Mouse (Mus musculus) adrenal gland, postnatal 10 days (tissue): ENCODE results near the gene Cyb5r3. TPM values are rescaled to one million over a fixed set of nuclear protein-coding genes. Genes with fewer than 3 reads are reported as not detected.

Source experiments
- DNase-seq: peaks from one replicate; pipeline ENCODE4 v3.0.0; 2021; ENCODE audit warnings: mixed read lengths
- long read RNA-seq, 2 experiments: library from polyadenylated mRNA; stranded (forward); transcript quantifications; one replicate each; pipeline ENCODE4 v2.0.0; 2021
- total RNA-seq, 2 experiments: library from RNA; stranded (reverse); gene quantifications; 2 replicates each; pipeline ENCODE4 v1.2.3; 2021

Cyb5r3 gene
- 100 to 1,000 TPM; 176 to 199 TPM for total RNA-seq
- long read RNA-seq, experiment 1, transcript Cyb5r3-203 (9 exons, 1,982 nt), result minor isoform, 5 of 129 reads
- long read RNA-seq, experiment 1, transcript Cyb5r3-201 (9 exons, 2,422 nt), result major isoform, 83 of 129 reads
- long read RNA-seq, experiment 1, partial matches to known transcripts, result 40 of 129 reads
- long read RNA-seq, experiment 1, other reads (novel, unspliced or antisense), result 1 of 129 reads
- long read RNA-seq, experiment 2, transcript Cyb5r3-201 (9 exons, 2,422 nt), result major isoform, 223 of 243 reads
- long read RNA-seq, experiment 2, transcript Cyb5r3-203 (9 exons, 1,982 nt), result minor isoform, 11 of 243 reads
- long read RNA-seq, experiment 2, partial matches to known transcripts, result 8 of 243 reads
- long read RNA-seq, experiment 2, other reads (novel, unspliced or antisense), result 1 of 243 reads

DNA sequence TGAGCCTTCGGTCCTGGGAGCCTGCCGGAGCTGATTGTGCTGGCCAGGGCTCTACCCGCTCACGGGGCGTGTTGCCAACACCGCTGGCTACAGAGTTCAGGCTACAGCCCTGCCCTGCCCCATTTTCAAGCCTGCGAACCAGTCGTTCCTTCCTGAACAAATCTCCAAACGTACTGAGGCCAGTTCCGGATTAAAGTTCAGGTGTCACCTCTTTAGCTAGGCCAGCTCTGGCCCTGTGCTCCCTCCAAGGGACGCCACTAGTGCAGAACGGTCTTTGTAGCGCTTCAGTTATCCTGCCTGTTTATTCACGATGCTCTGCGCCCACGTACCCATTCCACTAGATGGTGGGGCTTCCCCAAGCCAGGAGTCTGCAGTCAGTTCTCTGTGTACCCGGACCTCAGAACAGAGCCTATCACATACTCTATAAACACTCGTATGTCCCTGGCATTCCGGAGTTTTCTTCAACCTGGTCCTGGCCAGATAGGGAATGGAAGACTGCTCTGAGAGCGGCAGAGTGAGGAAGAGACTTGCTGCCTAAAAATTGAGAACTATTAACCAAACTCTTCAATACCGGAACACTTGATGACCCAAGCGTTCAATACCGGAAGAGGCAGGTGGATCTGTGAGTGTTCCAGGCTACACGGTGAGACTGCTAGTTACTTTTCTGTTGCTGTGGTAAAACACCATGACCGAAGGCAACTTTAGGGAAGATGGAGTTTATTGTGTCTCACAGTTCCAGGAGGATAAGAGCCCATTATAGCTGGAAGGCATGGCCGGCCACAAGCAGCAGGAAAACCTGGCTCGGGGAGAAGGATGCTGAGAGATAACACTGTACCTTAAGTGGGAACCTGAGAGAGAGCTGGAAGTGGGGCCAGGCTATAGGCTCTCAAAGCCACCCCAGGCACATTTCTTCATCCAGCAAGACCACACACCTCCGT, at the start of gene Cyb5r3:
Cyb5r3 (minus strand) TSS at position 101 of the 938 bp plus-strand sequence.
- no peak for DNase-seq

DNA sequence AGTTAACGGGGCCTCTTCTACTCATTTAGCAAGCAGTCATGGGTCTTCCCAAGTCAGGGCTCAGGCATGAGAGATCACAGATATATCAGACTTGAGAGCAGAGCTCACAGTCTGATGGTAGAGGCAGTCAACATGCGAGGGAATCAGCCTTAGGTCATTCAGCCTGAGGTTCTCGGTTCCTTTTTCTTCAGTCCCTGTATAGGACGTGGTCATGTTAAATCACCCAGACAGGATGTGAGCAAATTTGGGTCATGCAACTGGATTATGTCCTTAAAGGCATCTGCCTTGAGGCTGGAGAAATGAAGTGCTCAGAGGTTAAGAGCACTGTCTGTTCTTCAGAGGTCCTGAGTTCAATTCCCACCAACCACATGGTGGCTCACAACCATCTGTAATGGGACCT, 49.3 kb upstream of the Cyb5r3 start:
- no peak for DNase-seq

DNA sequence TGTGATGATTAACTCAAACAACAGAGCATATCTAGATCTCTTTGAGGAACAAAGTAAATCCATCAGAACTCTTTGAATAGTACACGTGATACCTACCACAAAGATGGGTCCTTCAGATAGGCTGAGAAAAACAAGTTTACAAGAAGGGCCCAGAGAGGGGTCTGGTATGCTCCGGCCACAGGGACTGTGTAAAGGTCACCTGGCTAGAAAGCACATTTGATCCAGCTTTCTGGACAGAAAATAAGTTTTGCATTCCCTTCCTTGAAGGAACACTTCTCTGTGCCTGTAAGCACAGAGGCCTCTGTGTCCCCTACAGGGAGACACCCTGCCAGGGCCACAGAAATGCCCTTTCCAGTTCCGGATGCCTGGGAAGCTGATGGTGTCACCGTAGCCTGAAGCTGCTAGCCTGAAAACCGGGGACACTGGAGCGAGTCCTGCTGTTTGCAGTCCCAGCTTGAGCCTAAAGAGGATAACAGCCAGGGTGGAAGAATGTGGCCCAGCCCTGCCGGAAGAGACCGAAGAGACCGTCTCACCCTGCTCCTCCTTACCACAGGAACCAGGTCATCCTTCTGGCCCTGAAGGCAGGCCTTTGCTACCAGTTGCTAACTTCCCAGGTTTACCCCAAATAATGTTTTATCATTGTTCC, 48.1 kb upstream of the Cyb5r3 start:
- no peak for DNase-seq

DNA sequence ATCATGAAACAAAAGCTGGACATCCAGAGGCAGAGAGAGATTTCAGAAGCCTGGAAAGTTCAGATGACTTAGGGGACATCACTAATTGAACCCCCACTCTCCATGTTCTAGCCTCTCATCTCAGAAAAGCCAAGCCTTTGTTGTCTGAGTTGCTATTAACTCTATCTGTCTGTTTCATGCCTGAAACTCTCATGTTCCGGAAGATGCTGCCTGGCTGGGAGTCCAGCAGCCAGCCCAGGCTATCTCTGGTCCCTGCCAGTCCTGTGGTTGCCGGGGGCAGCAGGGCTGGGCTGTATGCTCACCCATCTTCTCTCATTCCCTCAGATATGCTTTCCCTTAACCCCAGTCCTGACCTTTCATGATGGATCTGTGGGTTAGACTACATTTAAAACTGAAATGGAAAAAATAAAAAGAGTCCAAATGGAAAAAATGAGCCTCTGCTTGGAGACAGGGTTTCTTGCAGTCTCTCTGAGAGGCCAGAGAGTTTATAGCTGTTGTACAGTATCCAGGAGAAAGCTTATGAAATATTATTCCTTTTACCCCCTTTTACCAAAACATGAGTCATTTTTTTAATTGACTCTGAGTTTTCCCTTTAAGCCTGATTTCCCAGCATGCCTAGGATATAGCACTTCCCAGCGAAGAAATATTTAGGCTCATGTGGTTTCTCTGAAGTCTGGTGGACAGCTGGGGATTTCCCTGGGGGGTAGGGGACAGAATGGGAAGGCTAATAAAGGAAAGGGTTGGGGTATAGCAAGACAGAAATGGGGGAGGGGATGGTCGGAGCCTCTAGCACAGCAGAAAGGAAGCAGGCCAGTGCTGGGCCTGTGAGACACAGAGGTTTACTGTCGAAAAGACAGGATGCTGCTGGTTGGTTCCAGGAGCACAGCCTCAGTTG, 43.2 kb upstream of the Cyb5r3 start:
- no peak for DNase-seq

DNA sequence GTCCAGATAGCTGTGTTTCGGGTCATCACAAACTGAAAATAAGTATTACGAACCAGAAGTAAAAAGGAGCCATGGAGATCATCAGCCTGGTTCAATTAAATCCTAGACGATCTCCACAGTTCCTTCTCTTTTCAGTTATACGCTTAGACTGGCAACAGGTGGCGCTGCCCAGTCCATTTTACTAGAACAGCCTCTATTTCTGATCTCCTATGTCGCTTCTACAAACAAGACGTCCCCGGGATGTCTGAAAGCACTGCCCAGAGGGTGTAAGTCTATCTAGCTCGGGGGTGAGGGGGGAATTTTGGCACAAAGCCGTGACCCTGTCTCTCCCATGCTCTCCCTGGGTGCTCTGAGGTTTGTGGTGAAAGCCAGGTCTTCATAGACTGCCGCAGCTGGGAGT, 37.8 kb upstream of the Cyb5r3 start:
- peak; percentile 75 for DNase-seq

DNA sequence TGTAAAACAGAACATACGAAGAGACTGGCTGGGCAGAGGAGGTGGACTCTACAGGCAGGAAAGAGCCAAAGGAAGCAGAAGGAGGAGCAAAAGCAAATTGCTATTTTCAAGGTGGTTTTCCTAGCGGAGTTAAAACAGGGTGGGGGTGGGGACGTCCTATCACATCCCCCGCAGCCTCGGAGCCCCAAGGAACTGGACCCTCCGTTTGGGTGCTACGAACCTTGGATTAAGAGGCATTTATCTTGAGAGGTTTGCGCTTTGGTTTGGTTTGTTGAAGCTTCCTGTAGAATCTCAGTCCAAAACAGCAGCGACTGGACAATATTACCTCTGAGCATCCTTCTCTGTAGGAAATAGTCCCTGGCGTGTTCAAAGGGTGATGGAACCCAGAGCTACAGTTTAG, 37.3 kb upstream of the Cyb5r3 start:
- no peak for DNase-seq

DNA sequence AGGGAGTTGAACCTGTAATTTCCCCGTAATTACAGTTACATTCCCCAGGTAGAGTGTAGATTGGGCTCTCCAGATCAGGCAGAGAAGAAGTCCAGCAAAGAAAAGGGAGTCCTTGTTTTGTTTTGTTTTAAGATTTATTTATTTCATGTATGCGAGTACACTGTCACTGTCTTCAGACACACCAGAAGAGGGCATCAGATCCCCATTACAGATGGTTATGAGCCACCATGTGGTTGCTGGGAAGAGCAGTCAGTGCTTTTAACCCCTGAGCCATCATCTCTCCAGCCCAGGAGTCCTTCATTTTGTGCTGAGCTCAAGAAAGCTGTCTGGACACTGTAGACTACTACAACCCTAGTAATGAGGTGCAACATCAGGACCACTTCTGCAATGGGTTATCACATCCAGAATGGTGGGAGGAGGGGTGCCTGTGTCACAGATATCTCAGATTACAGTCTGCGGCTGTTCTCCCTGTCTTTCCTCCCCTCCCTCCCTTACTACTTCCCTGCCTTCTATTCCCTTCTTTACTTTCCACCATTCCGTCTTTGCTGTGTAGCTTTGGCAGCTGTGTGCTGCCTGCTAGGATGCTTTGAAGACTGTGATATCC, 36.8 kb upstream of the Cyb5r3 start:
- no peak for DNase-seq

DNA sequence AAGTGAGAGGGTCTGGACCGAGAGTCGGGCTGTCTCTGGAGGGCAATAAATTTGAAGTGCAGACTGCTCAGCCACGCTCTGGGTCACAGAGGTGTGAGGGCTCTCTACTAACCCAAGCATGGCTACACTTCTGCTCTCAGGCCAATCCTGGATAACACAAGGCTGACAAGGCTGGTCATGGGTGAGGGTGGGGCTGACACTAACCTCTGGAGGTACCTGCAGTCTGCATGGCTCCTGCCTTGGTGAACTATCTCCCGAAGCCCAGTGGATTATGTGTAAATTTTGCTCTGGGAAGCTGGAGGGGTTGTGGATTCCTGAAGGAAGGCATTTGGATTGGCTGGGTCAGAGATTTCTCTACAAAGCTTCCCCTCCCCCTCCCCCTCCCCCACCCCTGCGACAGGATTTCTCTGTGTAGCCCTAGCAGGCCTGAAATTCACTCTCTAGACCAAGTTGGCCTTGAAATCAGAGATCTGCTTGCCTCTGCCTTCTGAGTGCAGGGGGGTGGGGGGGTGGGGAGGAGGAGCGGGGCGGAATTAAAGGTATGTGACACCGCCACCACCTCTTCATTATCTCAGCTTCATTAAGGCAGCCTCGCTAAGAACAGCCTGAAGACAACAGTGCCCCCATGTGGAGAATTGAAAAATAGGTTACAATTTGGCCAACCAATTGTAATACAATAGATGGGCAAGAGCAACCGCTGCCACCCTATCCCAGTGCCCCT, 32.5 kb upstream of the Cyb5r3 start:
- peak; percentile 71 for DNase-seq

DNA sequence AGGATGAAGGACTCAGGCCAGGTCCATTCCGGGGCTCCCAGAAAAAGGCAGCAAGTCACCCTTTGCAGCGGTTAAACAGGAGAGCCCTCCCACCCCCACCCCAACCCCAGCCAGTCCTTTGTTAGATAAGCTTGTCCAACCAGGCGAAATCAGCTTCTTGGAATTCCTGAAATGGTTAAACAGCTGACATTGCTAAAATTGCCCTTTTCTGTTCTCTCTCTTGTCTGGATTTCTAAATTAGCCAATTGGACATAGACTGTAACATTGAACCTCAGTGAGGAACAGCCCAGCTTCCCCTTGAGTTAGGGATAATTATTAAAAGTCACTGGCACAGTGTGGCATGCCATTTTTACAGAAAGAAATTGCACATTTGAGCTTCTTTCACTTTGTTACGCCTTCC, 30.0 kb upstream of the Cyb5r3 start:
- DNase-seq, result no peak

DNA sequence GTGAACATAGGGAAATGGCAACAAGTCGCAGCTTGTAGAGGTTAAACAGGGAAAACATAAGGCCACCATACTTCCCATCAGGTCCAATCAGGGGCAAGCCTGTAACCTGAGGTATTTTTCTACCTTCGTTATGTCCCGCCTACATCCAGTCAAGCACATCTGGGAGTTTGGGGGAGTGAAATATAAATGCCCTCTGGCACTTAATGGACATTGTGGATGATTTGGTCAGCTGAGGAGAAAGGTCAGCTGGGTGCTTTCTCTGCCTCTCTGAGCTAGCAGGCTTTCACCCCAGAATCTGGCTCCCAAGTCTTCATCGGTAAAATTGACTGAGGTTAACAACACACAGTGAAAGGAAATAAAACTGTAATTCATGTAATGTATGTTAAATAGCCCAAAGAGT, 21.0 kb upstream of the Cyb5r3 start:
- no peak for DNase-seq

DNA sequence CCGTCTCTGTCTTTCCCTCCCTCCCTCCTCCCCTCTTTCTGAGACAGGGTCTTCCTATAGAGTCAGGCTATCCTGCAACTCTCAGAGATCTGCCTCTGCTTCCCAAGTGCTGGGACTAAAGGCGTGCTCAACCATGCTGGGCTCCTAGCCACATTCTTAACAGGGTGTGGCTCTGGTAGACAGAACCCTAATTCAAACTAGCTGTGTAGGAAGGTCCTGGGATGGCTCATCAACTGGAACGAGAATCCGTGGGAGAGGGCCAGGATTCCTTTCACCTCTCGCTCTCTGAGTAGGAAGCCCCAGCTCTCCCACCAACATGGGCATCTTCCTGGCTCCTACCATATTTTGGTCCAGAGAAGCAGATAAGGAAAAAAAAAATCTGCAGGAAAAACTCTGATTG, 10.0 kb upstream of the Cyb5r3 start:
- no peak for DNase-seq

DNA sequence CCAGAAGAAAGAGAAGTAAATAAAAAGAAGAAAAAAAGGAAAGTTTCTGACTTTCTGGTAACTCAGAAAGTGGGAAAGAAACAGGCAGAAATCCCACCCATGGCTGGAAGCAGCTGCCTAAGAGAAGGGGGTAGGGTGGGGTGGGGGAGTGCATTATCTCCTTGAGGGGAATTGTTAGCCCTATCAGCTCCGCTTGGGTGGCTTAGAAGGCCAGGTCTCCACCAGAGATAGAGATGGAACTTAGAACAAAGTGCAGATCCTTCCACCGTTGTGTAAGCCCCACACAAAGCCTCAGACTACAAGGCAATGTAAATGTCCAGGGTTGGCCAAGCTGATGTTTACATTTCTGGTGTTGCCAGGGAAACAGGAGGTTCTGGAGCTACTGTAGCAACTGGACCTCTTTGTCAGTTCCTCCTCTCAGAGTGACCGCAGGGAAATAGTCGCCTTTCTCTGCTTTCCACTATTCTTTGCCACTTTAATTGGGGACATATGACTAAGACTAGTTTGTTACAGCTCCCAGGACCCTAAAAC, 9.5 kb upstream of the Cyb5r3 start:
- DNase-seq, result no peak

DNA sequence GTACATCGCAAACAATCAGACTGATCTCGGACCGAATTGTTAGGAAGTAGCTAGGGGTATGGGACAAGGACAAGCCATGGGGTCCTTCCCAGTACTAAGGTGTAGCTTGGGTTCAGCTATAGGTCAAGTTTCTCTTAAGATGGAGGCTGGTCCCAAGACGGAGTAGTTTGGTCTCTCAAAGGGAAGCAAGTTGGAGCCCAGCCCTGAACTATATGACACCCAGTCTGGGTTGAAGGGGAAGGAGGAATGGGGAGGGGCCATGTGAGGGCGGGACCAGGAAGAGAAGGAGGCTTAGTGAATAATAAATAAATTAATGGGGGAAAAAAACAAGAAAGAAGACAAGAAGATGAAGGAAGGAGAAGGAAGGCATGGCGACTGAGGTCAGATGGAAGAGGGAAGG, 7.6 kb upstream of the Cyb5r3 start:
- no peak for DNase-seq

DNA sequence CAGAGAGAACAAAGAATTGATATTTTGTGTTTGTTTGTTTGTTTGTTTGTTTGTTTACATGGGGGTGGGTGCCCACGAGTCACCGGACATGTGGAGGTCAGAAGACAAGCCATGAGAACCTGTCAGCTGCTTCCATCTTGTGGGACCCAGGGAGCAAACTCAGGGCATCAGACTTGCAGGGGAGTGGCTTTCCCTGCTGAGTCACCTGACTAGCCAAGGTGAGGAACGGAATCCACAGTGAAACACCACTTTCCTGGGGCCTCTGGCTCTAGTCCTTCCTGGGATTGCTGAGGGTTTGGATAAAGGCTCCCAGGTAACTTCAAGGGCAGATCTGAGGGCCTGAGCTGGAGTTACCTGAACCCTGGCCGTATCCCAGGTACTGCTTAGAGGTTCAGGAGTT, 4.3 kb upstream of the Cyb5r3 start:
- no peak for DNase-seq

DNA sequence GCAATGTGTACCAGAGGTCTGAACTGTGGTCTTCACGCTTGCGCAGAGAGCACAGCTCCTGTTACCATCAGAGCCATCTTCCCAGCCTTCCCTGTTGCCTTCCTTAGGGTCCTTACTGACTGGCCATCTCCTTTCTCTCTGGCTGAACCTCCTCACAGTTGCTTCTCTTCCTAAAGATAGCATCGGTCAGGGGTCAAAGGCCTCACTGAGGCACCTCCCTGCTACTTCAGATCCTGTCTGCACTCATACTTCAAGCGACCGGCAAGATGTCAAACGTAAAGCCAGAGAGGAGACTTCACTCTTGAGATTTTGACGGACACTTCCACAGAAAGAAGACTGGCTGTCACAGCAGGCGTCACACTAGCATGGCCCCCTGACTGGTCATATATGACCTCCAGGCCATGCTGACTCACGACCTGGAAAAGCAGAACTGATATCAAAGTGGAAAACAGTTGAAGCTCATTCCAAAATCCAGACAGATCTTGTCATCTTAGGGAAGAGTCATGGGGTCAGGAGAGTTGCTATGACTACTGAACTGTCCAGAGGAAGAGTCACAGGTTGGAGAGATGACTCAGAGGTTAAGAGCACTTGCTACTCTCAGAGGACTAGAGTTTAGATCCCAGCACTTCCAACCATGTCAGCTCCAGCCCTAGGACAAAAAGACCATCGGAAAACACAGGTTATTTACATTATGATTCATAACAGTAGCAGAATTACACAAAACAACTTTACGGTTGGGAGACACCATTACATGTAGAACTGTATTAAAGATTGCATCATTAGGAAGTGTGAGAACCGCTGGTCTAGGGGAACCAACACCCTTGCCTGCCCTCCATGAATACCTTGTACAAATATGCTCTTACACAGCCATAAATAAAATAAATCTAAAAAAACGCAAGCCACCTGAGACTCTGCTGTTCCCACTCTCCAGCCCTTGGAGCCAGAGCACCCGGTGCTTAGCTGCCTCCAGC, 1.8 kb upstream of the Cyb5r3 start:
- DNase-seq, result no peak

DNA sequence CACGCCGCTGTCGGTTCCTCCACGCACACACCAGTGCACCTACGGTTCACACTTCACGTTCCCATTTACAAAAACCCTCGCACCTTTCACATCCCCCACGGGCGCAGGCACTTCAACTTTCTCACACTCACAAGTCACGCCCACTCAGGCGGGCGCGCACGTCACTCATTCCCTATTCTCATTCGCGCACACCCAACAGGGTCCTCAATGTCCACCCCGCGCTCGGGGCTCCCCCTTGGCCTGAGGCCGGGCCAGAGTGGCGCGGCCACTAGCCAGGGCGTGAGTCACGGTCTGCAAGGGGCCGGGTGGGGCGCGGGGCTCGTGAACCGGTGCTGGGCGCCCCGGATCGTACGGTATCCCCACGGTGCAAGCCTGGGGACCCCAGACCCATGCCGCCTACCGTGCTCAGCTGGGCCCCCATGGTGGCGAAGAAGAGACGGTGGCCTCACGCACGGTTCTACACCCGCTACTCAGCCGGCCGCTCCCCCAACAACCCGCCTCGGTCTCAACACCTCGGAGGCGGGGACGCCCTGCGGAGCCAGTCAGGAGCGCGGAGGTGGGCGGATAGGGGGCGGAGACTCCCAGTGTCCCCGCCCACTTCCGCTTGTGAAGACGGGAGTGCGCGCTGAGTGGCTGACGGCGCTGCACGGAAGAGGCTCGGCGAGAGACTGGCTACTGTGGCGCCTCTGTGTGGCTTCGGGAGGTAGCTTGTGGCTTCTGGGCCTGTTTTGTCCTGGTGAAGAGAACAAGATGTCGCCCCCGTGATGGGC, 495 bp downstream of the Cyb5r3 start:
- DNase-seq, result peak; percentile 97

DNA sequence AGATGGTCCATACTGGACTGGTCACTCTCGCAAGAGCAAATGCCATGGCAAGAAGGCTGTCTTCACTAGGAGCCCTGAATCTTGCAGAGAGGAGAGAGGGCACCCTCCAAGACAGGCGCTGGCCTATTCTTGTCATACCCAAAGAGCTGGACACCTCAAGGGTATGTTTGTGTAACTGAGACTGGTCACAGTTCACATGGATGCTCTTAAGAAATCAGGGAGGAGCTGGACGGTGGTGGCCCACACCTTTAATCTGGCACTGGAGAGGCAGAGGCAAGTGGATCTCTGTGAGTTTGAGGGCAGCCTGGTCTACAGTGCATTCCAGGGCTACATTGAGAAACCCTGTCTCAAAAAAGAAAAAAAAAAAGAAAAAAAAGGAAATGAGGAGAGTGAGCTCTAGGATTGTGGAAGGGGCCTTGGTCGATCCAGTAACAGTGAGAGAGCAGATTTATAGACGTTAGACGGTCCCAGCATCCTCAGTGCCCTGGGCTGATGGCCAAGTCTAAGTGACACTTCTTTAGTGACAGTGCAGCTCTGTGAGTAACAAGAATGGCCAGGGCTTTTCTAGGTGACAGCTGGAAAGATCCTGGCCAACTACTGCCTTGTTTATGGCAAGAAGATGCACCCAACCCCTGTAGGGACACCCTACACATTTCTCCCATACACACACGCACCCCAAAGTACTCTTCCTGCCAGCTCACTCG, 1.3 kb downstream of the Cyb5r3 start:
- DNase-seq, result peak; percentile 63
